10 mouse cellular contexts compared by ENCODE assay signal in the genomic region with DNA sequence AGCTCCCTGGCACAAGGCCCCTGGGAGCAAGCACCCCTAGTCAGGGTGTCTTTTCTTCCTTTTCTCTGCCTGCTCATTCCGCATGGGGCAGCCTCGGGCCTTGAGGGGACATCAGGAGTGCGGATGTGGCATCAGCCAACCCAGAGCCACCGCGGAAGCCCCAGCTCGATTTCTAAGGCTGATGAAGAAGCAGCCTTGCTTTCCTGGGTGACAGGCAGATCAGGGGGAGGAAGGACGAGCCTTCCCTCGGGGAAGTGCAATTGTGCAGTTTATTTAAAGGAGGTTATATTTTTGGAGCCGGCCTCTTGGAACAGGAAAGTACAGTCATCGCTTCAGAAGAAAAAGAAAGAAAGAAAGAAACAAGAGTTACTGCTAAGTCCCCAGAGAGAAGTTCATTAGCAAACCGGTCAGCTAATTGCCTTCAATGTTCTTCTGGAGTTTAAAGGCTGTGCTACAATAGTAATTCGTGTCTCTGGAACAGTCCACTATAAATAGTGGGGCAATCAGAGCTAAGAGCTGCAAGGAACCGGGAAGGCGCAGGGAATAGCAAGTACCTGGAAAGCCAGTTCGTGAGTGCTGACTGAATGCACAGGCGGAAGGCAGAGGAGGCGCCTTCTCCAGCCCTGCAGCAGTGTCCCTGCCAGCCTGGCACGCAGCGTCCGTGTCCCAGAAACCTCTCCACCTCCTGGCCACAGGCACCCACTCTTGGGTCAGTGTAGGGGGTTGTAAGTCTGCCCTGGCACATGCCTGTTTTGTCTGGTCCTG. TPM values are rescaled to one million over a fixed set of nuclear protein-coding genes. Genes with fewer than 3 reads are reported as not detected.
A peak's percentile ranks its signal among the peaks of the same experiment; 100 is the strongest.
DNase-seq lines count a peak whose midpoint lies in the region; ATAC-seq and TF ChIP-seq lines count a peak whose summit lies in the region.
"Had no signal": no experiment of that assay in that cellular context is flagged by ENCODE, and none has a peak within 500 bp of the region (broad histone marks: within the 10 kb centered on the region; RNA-seq: fewer than 3 reads in every experiment).

No protein-coding gene starts in this region.

- intact Hi-C loops in gastrocnemius, adult 2 months (cut with DNase I), result no loop called here
- intact Hi-C loops in gastrocnemius, postnatal 36 days (cut with DNase I), result no loop called here

- H3K27ac ChIP-seq in gastrocnemius, adult 2 months, result peak overlapping the region; percentile 54
- H3K27ac ChIP-seq in neural tube, embryonic 15.5 days (replicated peaks), result peak overlapping the region; percentile 45; the same call in 1 of the 2 replicates

- no peak overlapping the region; the same call in 1 of the 2 replicates for H3K4me2 ChIP-seq in neural tube, embryonic 15.5 days
- H3K4me2 ChIP-seq: liver, embryonic 11.5 days; midbrain, embryonic 11.5 days had no signal

- whole genome bisulfite sequencing in neural tube, embryonic 15.5 days, result 42% methylated on average over 20 of the region's 20 CpGs

- peaks cover 23% of the 10 kb centered on the region; the same call in 1 of the 2 replicates for H3K4me1 ChIP-seq in neural tube, embryonic 15.5 days

- ATAC-seq in neural tube, embryonic 15.5 days (ENCODE audit: low FRiP score), result peak; percentile 74
- ATAC-seq in activated CD4-positive, CD25-positive, alpha-beta regulatory T cell, adult 4 months, result no peak

- H3K9ac ChIP-seq in neural tube, embryonic 15.5 days (replicated peaks), result no peak overlapping the region

- TF ChIP-seq CTCF in gastrocnemius, adult 2 months (IDR thresholded peaks at IDR 0.05), result no peak

- no peaks in the 10 kb centered on the region for H3K9me3 ChIP-seq in neural tube, embryonic 15.5 days (replicated peaks)

- DNase-seq in gastrocnemius, adult 2 months, result peak; percentile 66
- no peak for DNase-seq in gastrocnemius, postnatal 36 days
- peak; percentile 21 for DNase-seq in lung, postnatal 10 days
- no peak for DNase-seq in lung, postnatal 25 days (ENCODE audit: low spot score)
- peak; percentile 57 to 64 for DNase-seq in frontal cortex, postnatal 14 days (ENCODE audit: low spot score in 2 of 2)
- no peak for DNase-seq in lung, postnatal 14 days

- H3K27me3 ChIP-seq in neural tube, embryonic 15.5 days (replicated peaks), result peaks cover 41% of the 10 kb centered on the region

- H3K4me3 ChIP-seq in gastrocnemius, adult 2 months, result peak overlapping the region; percentile 48
- H3K4me3 ChIP-seq in neural tube, embryonic 15.5 days (replicated peaks), result no peak overlapping the region

- H3K36me3 ChIP-seq in neural tube, embryonic 15.5 days, result no peaks in the 10 kb centered on the region

RNA-seq across cellular contexts. Expression of a gene that starts 24.4 kb away (rescaled TPM):
- 10 to 100 TPM; 63.5 to 66.4 TPM for total RNA-seq in gastrocnemius, adult 2 months (2021)
- total RNA-seq in gastrocnemius, postnatal 36 days (2021), result 10 to 100 TPM; 53.3 to 63.7 TPM
- 413 and 414 TPM in 2 replicates for polyA plus RNA-seq in neural tube, embryonic 15.5 days (2015; fragmentation: Nextera tagmentation; extraction: Ambion mirVana)
- polyA plus RNA-seq in activated CD4-positive, CD25-positive, alpha-beta regulatory T cell, adult 4 months (2017; shearing (Covaris generic)), result 100 to 1,000 TPM in 1 of 2 experiments, 10 to 100 TPM in 1; 92.2 to 124 TPM

RNA-seq across cellular contexts. Expression of a gene that starts 36.1 kb away (rescaled TPM):
- total RNA-seq in gastrocnemius, adult 2 months (2021), result 100 to 1,000 TPM; 108 to 135 TPM
- total RNA-seq in gastrocnemius, postnatal 36 days (2021), result 100 to 1,000 TPM; 106 to 126 TPM
- polyA plus RNA-seq in neural tube, embryonic 15.5 days (2015; fragmentation: Nextera tagmentation; extraction: Ambion mirVana), result 77.4 and 77.6 TPM in 2 replicates
- 100 to 1,000 TPM in 1 of 2 experiments, 10 to 100 TPM in 1; 88.9 to 102 TPM for polyA plus RNA-seq in activated CD4-positive, CD25-positive, alpha-beta regulatory T cell, adult 4 months (2017; shearing (Covaris generic))

RNA-seq across cellular contexts. Expression of a gene that starts 37.1 kb away (rescaled TPM):
- total RNA-seq in gastrocnemius, adult 2 months (2021), result 10 to 100 TPM; 11.9 to 15.3 TPM
- total RNA-seq in gastrocnemius, postnatal 36 days (2021), result 10 to 100 TPM; 13.6 to 13.8 TPM
- 97.0 and 207 TPM in 2 replicates for polyA plus RNA-seq in neural tube, embryonic 15.5 days (2015; fragmentation: Nextera tagmentation; extraction: Ambion mirVana)
- polyA plus RNA-seq in activated CD4-positive, CD25-positive, alpha-beta regulatory T cell, adult 4 months (2017; shearing (Covaris generic)), result 100 to 1,000 TPM; 166 to 179 TPM

Comparison
In these comparisons a context has a peak if more than half of its experiments do, and no peak if none do; other contexts are left out.
1. DNase-seq: peak in gastrocnemius, adult 2 months (single experiment), lung, postnatal 10 days (single experiment) and frontal cortex, postnatal 14 days (2 of 2); none in gastrocnemius, postnatal 36 days (0 of 2), lung, postnatal 25 days (single experiment) and lung, postnatal 14 days (single experiment).